Mouse (Mus musculus) neutrophil, adult 5-6 weeks (primary cell): Measurements from ENCODE around the gene Abcc8. TPM values are rescaled to one million over a fixed set of nuclear protein-coding genes. Genes with fewer than 3 reads are reported as not detected.

Experiments used
- ATAC-seq: fragments of 151-379, 151-347 bp; 2 replicates; pipeline ENCODE4 v1.8.0; 2017; ENCODE audit warnings: mild to moderate bottlenecking, moderate TSS enrichment; ENCODE audit not compliant: insufficient number of reproducible peaks, poor library complexity, low FRiP score, severe bottlenecking; ENCODE audit errors: extremely low read depth
- total RNA-seq: library from RNA; stranded (forward); fragments of 200-1000 nt; gene quantifications from 2 replicates; pipeline ENCODE4 v1.2.3, GENCODE M21; 2017

Gene Abcc8
- total RNA-seq, 1 experiment from 2014 or later = 0.35 TPM

DNA sequence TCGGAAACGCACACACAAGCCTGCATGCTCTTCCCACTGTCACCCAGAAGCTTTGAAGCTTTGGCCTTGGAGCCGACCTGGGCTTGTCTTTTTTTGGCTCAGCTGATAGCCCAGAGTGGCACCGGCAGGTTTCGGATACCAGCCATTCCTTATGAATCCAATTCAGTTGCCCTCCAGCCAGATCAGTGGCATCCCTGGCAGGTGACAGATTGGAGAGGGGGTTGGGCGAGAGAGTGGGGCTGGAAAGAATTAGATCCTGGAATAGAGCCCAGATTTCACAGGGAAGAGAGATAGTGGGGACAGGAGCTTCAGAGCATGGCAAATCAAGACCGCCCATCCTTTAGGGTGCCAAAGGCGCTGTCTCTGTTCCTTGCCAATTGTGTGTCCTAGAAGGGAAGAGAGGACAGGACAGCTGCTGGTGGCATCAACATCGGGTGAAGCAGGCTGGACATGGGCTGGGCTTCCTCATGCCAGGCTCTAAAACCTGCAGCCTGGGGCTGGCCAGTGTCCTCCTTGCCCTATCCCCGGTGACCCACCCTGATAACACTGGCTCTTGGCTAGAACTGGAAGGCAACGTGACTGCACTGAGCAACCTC is 17.6 kb downstream of the Abcc8 start:
- no peak for ATAC-seq

DNA sequence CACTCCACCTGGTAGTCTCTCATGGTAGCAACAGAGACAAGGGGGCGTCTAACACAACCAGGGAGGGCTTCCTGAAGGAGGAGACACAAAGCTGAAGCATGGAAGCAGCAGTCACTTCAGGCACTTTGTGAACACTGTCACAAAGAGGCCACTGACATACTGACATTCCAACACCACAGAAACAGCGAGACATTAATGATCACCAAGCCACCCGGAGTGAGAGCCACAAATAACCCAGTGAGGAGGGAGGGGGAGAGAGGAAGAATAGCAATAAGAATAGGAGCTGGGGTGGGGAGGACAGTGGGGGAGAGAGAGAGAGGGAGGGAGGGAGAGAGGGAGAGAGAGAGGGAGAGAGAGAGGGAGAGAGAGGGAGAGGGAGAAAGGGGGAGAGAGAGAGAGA is 18.2 kb downstream of the Abcc8 start:
- no peak for ATAC-seq

DNA sequence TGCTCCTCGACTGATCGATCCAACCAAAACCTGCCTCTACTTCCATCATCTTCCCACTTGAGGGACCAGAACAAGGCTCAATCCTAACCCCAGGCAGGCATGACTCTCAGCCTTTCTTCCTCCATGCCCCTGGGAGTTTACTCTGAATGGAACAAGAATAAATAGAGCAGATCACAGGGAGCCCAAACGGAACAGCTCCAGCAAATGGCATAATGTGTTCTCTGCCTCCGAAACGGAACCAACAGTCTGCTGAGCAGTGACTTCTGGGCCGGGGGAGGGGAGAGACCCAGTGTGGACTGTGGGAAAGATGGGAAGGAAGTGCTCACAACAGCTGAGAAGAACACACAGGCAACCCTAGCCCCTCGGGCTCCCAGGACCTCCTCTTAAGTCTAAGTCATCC is 22.1 kb downstream of the Abcc8 start:
- ATAC-seq = no peak

DNA sequence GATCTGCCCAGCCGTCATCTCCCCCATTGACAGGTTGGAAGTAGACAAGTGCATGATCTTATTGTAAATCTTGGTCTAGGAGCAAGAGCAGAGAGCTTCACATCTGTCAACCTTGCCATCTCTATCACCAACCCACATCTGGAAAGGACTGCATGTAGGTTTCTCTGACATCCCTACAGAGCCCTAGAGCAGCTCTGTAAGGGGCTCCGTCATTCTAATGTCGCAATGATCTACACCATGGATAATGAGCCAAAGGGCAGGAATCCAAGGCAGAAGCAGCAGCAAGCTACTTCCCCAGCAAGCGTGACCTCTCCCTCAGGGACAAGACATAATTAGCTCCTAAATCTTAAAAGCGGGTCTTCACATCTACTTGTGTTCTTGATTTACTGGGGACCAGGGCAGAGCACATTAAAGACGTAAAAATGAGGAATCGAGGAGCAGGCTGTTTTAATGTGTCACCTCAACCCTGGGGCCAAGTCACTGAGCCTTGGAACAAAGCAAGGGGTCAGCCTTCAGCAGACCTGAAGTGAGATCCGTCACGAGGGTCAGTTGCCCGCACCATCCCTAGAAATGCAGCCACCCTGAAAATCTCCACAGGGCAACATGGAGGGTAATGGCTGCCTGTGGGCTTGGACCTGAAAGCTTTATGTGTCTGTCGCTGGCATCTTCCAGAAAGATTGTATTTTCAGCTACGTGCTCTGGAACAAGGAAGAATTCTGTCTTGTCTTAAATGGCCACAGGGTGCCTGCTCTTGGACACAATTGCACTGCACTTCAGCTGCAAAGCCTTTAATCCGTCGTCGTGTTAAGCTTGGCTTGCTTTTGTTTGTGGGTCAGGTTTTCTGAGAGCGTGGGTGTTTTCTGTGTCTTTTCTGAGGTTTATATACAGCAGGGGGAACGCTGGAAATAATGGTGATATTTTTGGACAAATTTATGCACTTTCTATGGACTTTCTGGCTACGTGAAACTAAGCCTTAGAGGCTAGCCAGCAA is 25.0 kb downstream of the Abcc8 start:
- no peak for ATAC-seq

DNA sequence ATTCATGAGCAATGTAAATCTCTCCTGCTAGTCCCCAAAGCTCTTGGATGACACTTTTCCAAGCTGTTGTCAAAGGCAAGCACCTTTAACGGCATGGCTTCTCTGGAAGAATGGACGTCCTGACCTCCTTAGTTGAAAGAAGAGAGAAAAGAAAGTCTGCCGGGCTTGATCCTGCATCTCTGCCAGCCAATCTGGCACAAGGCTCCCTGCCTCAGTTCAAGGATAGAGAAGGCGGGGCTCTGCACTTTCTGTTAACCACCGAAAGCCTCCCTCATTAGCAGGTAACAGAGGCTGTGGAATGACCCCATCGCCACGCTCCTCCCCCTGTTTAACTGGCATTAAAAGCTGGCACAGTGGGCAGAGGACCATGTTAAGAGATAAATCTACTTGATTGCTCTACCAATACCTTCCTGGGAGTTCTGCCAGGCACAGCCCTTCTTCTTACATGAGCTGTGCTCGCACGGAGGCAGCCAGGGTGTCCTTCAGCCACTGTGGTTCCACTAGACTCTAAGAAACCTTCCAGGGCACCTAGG is 26.9 kb downstream of the Abcc8 start:
- ATAC-seq = no peak

DNA sequence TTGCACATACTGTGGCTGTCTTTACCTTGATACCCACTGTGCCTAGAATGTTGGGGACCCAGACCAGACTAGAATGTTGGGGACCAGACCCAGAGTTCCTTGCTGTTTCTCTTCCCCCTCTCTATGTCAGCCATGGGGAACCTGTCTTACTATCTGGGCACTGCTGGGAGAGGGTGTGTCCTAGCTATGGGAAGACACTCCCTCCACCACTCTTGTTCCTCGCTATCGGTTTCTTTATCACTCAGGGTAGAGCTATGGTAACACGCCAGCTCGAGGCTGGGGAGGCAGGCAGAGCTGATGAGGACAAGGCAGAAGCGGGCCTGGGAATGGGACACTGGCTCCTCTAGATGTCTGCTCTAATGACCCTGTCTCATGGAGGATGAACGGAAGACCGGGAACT is 32.4 kb downstream of the Abcc8 start:
- ATAC-seq = no peak

DNA sequence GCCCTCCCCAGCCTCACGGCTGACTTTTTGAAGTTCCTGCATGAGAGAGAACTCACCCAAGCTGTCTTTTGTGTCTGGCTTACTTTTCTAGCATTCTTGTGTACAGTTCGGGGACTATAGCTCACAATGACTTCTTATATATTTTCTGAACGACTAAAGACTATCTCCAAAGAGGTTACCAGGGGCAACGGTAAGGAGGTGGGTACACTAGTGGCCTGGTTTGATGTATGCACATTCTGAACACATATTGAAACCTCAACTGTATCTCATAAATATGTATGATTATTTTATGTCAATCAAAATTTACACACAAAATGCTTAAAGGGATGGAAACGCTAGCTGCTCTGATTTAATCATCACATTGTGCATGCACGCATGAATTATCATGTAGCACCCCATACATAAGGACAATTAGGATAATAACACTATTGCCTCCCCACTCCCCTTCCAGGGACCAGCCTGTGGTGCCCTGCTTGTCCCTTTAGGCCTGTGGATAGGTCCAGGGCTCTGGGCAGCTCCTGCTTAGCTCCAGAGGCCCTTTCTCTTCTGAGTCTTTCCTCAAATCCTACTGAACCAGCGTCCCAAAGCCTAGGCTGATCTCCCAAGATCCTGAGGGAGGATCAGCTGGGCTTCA is 33.0 kb downstream of the Abcc8 start:
- ATAC-seq = no peak

DNA sequence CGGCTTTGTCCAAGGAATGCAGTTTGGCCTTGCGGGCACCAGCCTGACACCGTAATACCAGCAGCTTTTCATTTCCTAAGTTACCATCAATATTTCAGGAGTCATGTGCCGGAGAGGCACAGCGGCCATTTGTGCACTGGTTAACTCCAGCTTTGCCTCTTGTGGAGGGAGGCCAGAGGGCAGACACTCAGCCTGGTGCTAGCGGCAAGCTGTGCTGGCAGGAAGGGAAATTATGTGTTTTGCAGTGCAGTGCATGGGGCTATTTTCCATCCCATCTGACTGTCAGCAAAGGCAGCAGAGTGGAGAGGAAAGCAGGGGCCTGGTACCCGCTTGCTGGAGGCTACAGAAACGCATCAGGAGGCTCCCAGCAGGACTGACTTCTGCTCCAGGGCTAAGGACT is 35.8 kb downstream of the Abcc8 start:
- no peak for ATAC-seq

DNA sequence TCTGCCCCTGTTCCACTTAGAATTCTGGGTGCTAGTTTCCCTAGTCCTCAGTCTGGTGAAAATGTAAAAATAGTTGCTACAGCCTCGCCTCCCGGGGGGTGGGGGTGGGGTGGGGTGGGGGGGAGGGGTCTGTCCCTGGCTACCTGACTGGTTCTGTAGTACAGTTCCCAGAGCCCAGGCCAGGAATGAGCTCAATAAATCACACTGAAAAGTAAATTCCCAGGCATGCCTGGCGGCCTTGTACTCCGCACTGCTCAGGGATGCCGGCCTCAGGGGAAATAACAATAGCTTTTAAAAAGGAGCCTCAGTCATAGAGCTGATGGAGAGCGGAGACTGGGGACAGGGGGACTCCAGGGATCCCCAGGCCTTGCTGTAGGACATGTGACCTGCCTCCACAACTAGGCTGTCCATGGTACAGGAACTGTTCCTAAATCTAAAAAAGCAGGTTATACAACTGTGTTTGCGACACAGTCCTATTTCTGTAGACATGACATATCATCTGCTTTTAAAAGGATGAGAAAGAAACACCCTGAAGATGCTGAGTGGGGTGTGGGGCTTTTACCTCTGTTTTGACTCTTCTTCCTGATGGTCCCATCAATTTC is 41.4 kb downstream of the Abcc8 start:
- ATAC-seq = no peak

DNA sequence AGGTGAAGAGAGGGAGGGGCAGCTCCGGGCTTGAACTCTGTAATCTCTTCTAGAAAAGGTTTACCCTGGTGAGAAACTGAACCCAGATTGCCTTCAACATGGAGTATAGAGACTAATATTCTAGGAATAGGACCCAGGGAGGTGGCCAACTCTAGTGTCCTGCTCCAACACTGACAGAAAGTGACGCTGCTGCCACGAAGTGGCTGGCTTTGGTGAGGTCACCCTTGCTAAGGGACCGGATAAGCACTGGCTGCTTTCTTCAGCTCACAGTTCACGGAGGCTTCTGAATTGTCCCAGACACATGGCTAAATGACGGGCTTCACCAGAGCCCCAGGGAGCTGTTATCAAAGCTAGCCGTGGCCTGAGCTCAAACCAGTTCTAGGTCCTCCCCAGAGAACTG is 46.0 kb downstream of the Abcc8 start:
- no peak for ATAC-seq

DNA sequence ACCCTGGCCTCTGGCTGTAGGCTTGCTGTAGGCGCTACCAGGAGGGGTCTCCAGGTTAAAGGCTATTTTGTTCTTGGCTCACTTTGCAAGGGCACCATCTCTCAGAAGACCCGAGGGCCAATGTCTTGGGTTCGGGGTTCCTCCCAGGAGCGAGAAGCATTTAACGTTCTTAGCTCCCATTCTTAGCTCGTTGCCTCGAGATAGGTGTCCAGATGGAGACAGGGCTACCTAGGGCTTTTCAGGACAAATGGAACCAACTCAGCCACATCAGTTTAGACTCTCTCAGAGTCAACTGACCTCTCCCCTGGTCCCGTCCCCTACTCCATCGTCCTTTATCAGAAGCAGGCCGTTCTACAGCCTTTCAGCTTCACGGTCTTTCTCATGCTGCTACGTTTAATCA is 47.6 kb downstream of the Abcc8 start:
- ATAC-seq = no peak

DNA sequence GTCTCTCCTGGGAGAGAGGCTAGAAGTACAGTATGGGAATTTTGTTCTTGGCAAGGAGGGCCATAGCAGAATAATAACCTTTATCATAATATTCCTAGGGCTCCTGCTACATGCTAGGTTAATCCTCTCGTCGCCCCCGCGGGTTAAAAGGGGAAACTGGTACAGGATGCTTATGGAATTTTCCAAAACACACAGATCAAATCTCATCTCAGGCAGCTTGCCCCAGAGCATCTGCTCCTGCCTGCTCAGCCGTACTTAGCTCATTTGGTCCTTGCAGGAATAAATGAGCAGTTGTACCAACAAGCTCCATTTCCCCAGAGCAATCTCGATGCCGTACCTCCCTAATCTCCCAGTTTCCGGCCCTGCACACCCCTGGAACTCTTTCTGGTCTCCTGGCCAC is 48.0 kb downstream of the Abcc8 start:
- no peak for ATAC-seq

DNA sequence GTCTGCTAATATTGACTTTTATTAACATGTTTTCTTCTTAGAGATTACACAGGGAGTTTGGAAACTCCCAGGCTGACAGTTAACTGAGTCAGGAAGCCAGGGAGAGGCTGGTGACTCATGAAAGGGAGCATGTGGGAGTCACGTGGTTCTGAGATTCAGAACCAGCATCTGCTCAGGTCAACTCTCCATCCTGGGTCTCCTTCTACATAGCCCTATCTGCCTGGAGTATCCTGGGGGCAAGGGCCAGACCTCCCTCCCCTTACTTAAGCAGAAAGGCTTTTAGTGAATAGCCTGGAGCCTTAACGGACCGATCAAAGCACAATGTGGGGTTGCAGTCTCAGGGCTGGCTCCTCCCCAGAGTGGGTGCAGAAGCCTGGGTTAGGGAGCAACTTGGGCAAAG is 48.6 kb downstream of the Abcc8 start:
- ATAC-seq = no peak

DNA sequence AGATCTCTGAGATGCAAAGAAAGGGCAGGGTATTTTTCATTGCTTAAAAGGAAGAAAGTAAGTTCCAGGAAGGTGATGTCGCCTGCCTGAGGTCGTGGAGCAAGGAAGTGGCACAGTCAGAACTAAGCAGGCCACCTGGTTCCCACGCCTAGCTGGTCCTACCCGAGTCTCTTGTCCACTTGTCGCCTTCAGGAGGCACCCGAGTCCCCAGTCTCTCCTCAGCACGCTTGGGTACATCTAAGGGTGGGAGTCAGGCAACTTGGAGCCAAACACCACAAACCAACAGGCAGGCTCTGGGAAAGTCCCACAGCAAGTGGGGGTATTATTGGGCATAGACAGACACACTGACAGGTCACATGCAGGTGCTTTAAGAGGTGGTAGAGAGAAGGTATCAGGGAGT is 49.1 kb downstream of the Abcc8 start:
- no peak for ATAC-seq

DNA sequence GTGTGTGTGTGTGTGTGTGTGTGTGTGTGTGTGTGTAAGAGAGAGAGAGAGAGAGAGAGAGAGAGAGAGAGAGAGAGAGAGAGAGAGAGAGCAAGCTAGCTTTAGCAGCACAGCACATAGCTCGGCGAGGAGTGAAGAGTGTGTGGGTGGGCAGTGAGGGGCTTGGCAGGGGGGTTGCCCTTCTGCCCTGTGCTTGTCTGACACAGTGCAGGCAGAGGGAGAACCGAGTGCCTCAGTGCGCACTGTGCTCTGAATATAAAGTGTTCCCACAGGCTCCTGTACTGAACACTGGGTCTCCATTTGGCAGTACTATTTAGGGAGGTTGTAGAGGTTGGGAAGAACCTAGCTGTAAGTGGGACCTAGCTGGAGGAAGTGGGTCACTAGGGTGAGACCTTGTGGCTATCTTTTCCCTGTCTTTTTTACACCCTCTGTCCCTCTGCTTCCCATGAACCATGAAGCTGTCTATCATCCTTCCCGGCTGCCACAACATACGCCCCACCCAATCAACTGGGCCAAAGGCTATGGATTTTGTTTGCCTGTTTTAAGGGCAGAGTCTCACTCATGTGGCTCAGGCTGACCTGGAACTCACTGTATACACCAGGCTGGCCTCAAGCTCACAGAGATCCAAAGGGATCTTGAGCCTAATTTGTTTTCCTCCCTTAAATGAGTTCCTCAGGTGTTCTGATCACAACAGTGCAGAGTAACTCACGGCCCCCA is 50.2 kb downstream of the Abcc8 start:
- ATAC-seq = no peak

DNA sequence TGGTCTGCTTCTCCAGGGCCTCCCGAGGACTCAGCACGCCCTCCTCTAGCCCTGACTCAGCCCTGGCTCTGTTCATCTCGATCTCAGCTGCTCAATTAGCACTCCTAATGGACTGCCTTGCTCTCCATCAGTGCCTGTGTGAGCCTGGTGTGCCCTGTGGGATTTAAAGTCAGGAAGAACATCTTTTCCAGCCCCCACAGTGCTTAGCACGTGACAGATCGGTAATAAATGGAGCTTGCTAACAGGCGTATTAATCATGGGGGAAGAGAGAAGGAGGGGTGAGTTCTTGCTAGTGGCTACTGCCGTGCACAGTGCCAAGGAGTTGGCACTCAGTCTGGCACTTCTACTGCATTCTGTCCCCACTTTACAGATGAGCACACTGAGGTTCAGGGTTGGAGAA is 51.6 kb downstream of the Abcc8 start:
- no peak for ATAC-seq

DNA sequence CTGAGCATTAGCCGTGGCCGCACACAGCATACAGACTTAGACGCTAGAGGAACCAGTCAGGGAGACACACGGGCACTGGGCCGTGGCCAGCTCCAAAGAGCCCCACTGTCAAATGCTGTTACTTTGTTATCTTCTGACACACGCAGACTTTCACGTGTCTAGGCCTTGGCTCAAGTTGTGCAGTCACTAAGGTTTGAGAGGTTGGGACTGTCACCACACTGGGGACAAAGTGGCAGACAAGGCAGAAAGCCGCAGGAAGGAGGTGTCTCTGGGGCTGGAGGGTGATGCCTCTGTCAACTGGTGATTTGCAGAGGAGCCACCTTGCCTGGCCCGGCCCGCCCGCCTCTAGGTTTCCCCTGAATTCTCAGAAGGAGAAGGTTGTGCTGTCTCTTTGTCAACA is 54.5 kb downstream of the Abcc8 start:
- ATAC-seq = no peak

DNA sequence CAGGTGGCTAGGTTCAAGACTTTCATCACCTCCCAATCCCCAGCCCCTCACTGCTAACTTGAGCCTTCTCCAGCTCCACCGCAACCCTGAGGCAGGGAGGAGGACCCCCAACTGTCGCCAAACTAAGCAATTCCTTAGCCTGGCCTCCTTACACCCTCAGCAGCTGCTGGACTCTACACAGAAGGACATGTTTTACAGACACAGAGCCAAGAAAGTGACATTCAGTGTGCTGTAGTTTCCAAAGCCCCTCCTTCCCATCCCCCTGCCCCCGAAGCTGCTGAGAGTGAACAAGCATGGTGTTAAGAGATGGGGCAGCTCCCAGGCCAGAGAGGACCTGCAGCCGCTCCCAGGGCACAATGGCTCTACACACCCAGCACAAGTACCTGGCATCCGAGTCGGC is 55.4 kb downstream of the Abcc8 start:
- ATAC-seq = no peak

DNA sequence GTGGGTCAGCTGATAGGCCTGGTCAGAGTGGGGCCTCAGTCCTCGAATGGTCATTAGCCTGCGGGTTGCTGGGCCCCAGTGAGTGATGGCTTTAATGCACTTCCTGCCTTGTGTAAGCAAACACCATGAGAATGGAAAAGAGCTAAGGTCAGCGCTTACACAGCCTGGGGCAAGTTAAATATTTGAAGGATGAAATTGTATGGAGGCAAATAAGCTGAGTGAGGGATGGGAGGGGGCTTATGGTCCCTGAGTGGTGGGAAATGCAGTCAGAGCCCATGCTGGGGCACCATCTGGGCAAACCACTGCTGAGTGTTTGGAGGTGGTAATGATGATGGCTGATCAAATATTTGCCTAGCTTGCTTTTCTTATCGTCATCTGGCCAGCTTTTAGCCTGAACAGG is 56.9 kb downstream of the Abcc8 start:
- no peak for ATAC-seq
